Mouse (Mus musculus) megakaryocyte, embryonic 14.5 days (primary cell): ENCODE results near the gene Sostdc1. TPM values are rescaled to one million over a fixed set of nuclear protein-coding genes. Genes with fewer than 3 reads are reported as not detected.

Source experiments
- H3K27me3 ChIP-seq: replicated peaks from 2 replicates; pipeline ENCODE3; 2012; ENCODE audit warnings: inconsistent platforms
- H3K36me3 ChIP-seq: replicated peaks from 2 replicates; pipeline ENCODE3; 2012; ENCODE audit warnings: low read length, inconsistent platforms, mixed read lengths
- H3K4me1 ChIP-seq: 2 replicates; pipeline ENCODE4 v1.6.1; 2012; ENCODE audit warnings: inconsistent platforms
- H3K4me3 ChIP-seq: replicated peaks from 2 replicates; pipeline ENCODE3; 2012; ENCODE audit warnings: moderate library complexity, mild to moderate bottlenecking, inconsistent platforms
- H3K9me3 ChIP-seq: 2 replicates; pipeline ENCODE4 v1.6.1; 2012; ENCODE audit warnings: inconsistent platforms
- FLI1 ChIP-seq: IDR thresholded peaks from 2 replicates; pipeline ENCODE4 v1.6.1; 2012; ENCODE audit warnings: low read length, inconsistent platforms, mixed read lengths
- GATA1 ChIP-seq: IDR thresholded peaks from 3 replicates; pipeline ENCODE4 v1.6.1; 2012; ENCODE audit warnings: mixed read lengths, low read length, inconsistent platforms, borderline replicate concordance
- polyA plus RNA-seq: library from polyadenylated mRNA; stranded (reverse); fragments of >175 nt; gene quantifications from 2 replicates; pipeline ENCODE4 v1.2.3, GENCODE M21; 2012; ENCODE audit warnings: low replicate concordance; ENCODE audit not compliant: insufficient read depth

Sostdc1 gene
- polyA plus RNA-seq, 1 experiment = not detected

- no peak overlapping the region for H3K4me3 ChIP-seq
- no peaks in the 10 kb centered on the region for H3K27me3 ChIP-seq
- TF ChIP-seq GATA1 (no peak), FLI1 (no peak)
- no peaks in the 10 kb centered on the region for H3K4me1 ChIP-seq
- H3K36me3 ChIP-seq = no peaks in the 10 kb centered on the region
- H3K9me3 ChIP-seq = peaks cover 15% of the 10 kb centered on the region; the same call in 1 of the 2 replicates
These were observed 46.8 kb downstream of the Sostdc1 start for GRCm38 (mm10) chr12:36360693-36361092.

GRCm38 (mm10) chr12:36364013-36364412 is 50.1 kb downstream of the Sostdc1 start:
- H3K4me3 ChIP-seq = no peak overlapping the region
- H3K4me1 ChIP-seq = no peaks in the 10 kb centered on the region
- H3K9me3 ChIP-seq = peaks cover 15% of the 10 kb centered on the region; the same call in 1 of the 2 replicates
- H3K27me3 ChIP-seq = no peaks in the 10 kb centered on the region
- no peak for TF ChIP-seq GATA1
- no peak for TF ChIP-seq FLI1
- no peaks in the 10 kb centered on the region for H3K36me3 ChIP-seq

Other genes with a start within 250 kb of the Sostdc1 start
- 3.7 TPM in 1 of 2 replicates, not detected in the other for gene Ankmy2, start 157.0 kb upstream of the Sostdc1 start, polyA plus RNA-seq
- 1.5 and 10.3 TPM in 2 replicates for gene Bzw2, start 156.1 kb upstream of the Sostdc1 start, polyA plus RNA-seq
- not detected in 2 replicates for gene Lrrc72, start 60.7 kb upstream of the Sostdc1 start, polyA plus RNA-seq
- gene Ispd, start 67.3 kb downstream of the Sostdc1 start, polyA plus RNA-seq = 0.37 TPM in 1 of 2 replicates, not detected in the other
- gene D630036H23Rik, start 68.0 kb downstream of the Sostdc1 start, polyA plus RNA-seq = 0.29 TPM in 1 of 2 replicates, not detected in the other